Mouse (Mus musculus): Measurements from ENCODE around the gene Zfp523. TPM values are rescaled to one million over a fixed set of nuclear protein-coding genes. Genes with fewer than 3 reads are reported as not detected.

Zfp523 gene
- polyA plus RNA-seq, 1 experiment from 2014 or later: 23.7 TPM

Other genes with a start within 250 kb of the Zfp523 start
- gene Tcp11, start 96.5 kb upstream of the Zfp523 start, polyA plus RNA-seq (2015; fragmentation: Nextera tagmentation; extraction: Ambion mirVana): 1.6 TPM in 2 replicates
- gene Scube3, start 35.0 kb upstream of the Zfp523 start, polyA plus RNA-seq (2015; fragmentation: Nextera tagmentation; extraction: Ambion mirVana): 1.0 and 1.1 TPM in 2 replicates
- gene Def6, start 30.6 kb downstream of the Zfp523 start, polyA plus RNA-seq (2015; fragmentation: Nextera tagmentation; extraction: Ambion mirVana): 3.0 and 3.6 TPM in 2 replicates
- 2.2 and 2.3 TPM in 2 replicates for gene Ppard, start 55.6 kb downstream of the Zfp523 start, polyA plus RNA-seq (2015; fragmentation: Nextera tagmentation; extraction: Ambion mirVana)
- gene Fance, start 136.4 kb downstream of the Zfp523 start, polyA plus RNA-seq (2015; fragmentation: Nextera tagmentation; extraction: Ambion mirVana): 20.2 and 21.8 TPM in 2 replicates
- 591 and 604 TPM in 2 replicates for gene Rpl10a, start 151.3 kb downstream of the Zfp523 start, polyA plus RNA-seq (2015; fragmentation: Nextera tagmentation; extraction: Ambion mirVana)
- gene Tead3, start 173.7 kb downstream of the Zfp523 start, polyA plus RNA-seq (2015; fragmentation: Nextera tagmentation; extraction: Ambion mirVana): 8.5 and 9.3 TPM in 2 replicates
- gene Tulp1, start 188.1 kb downstream of the Zfp523 start, polyA plus RNA-seq (2015; fragmentation: Nextera tagmentation; extraction: Ambion mirVana): 3.0 and 3.6 TPM in 2 replicates